Comparison of ENCODE assay signal across 24 mouse cellular contexts in the genomic region with DNA sequence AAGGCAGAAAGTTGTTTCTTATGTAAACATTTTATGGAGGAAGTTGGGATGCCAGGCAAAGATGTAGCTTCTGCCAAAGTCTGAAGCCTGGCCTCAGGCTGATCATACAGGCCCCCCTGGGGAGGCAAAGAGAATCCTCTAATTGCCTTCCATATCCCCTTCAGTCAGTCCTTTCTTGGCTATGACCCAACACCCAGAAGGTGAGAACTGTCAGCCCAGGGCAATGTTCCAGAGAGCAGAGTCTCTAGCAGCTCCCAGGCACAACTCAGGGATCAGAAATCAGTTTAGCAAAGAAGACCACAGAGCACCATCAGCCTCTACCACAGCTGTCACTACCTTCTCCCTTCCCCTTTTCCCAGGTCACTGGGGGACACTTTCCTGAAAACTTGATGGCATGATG.
DNase-seq lines count a peak whose midpoint lies in the region; ATAC-seq and TF ChIP-seq lines count a peak whose summit lies in the region.
"Had no signal": no experiment of that assay in that cellular context is flagged by ENCODE, and none has a peak within 500 bp of the region (broad histone marks: within the 10 kb centered on the region; RNA-seq: fewer than 3 reads in every experiment).

No protein-coding gene starts in this region.

- H3K4me1 ChIP-seq in cerebellum, adult 2 months (ENCODE audit: control insufficient read depth, insufficient read depth, low read length): no peaks in the 10 kb centered on the region
- no peaks in the 10 kb centered on the region for H3K4me1 ChIP-seq in forebrain, embryonic 14.5 days (ENCODE audit: control insufficient read depth, insufficient read depth, low read length)
- H3K4me1 ChIP-seq in forebrain, postnatal 0 days (ENCODE audit: insufficient read depth): no peaks in the 10 kb centered on the region
- no peaks in the 10 kb centered on the region for H3K4me1 ChIP-seq in midbrain, embryonic 14.5 days (ENCODE audit: control insufficient read depth, insufficient read depth, low read length)
- H3K4me1 ChIP-seq in midbrain, embryonic 13.5 days (replicated peaks): no peaks in the 10 kb centered on the region
- H3K4me1 ChIP-seq: embryonic facial prominence, embryonic 15.5 days; limb, embryonic 13.5 days; neural tube, embryonic 13.5 days had no signal

- no peaks in the 10 kb centered on the region for H3K36me3 ChIP-seq in forebrain, embryonic 14.5 days (ENCODE audit: control insufficient read depth, insufficient read depth, low read length)
- no peaks in the 10 kb centered on the region for H3K36me3 ChIP-seq in forebrain, postnatal 0 days (ENCODE audit: insufficient read depth)
- H3K36me3 ChIP-seq in midbrain, embryonic 14.5 days (ENCODE audit: control insufficient read depth, insufficient read depth, low read length): no peaks in the 10 kb centered on the region
- H3K36me3 ChIP-seq in midbrain, embryonic 13.5 days: no peaks in the 10 kb centered on the region
- H3K36me3 ChIP-seq: embryonic facial prominence, embryonic 15.5 days; limb, embryonic 13.5 days; neural tube, embryonic 13.5 days had no signal

- H3K4me2 ChIP-seq in forebrain, embryonic 14.5 days (ENCODE audit: low read length): no peak overlapping the region
- no peak overlapping the region for H3K4me2 ChIP-seq in forebrain, postnatal 0 days (ENCODE audit: low read depth)
- H3K4me2 ChIP-seq in midbrain, embryonic 14.5 days (ENCODE audit: low read length): no peak overlapping the region
- no peak overlapping the region for H3K4me2 ChIP-seq in midbrain, embryonic 13.5 days (replicated peaks)
- H3K4me2 ChIP-seq: embryonic facial prominence, embryonic 15.5 days; heart, embryonic 11.5 days; hindbrain, embryonic 14.5 days; limb, embryonic 13.5 days; liver, embryonic 11.5 days; neural tube, embryonic 13.5 days had no signal

- H3K4me3 ChIP-seq in cerebellum, adult 2 months (replicated peaks; ENCODE audit: insufficient read depth, low read depth, low read length): no peak overlapping the region
- H3K4me3 ChIP-seq in forebrain, embryonic 14.5 days (ENCODE audit: low read depth, low read length): no peak overlapping the region
- no peak overlapping the region for H3K4me3 ChIP-seq in forebrain, postnatal 0 days (ENCODE audit: low read depth, low read length)
- no peak overlapping the region for H3K4me3 ChIP-seq in midbrain, embryonic 14.5 days (replicated peaks; ENCODE audit: low read depth, low read length)
- H3K4me3 ChIP-seq in midbrain, embryonic 13.5 days (replicated peaks): no peak overlapping the region
- H3K4me3 ChIP-seq: embryonic facial prominence, embryonic 15.5 days; limb, embryonic 13.5 days; neural tube, embryonic 13.5 days had no signal

- no peak for ATAC-seq in forebrain, embryonic 14.5 days
- no peak for ATAC-seq in forebrain, postnatal 0 days
- no peak for ATAC-seq in midbrain, embryonic 14.5 days (ENCODE audit: low FRiP score, low TSS enrichment)
- no peak for ATAC-seq in midbrain, embryonic 13.5 days
- ATAC-seq: activated CD4-positive, CD25-positive, alpha-beta regulatory T cell, adult 4 months; inflammation-experienced regulatory T-cells, adult 6 months had no signal

- no peak for TF ChIP-seq CTCF in cerebellum, adult 2 months (IDR thresholded peaks at IDR 0.05; ENCODE audit: borderline replicate concordance, insufficient read depth, low read depth, low read length)
- no peak for TF ChIP-seq CTCF in forebrain, postnatal 0 days (IDR thresholded peaks at IDR 0.05; ENCODE audit: low read depth)

- H3K27ac ChIP-seq in cerebellum, adult 2 months (ENCODE audit: insufficient read depth, low read length): no peak overlapping the region
- no peak overlapping the region for H3K27ac ChIP-seq in forebrain, embryonic 14.5 days (ENCODE audit: low read depth, low read length)
- no peak overlapping the region for H3K27ac ChIP-seq in forebrain, postnatal 0 days (ENCODE audit: low read depth, low read length)
- H3K27ac ChIP-seq in midbrain, embryonic 14.5 days (replicated peaks; ENCODE audit: low read depth, low read length): no peak overlapping the region
- no peak overlapping the region for H3K27ac ChIP-seq in midbrain, embryonic 13.5 days
- H3K27ac ChIP-seq: embryonic facial prominence, embryonic 15.5 days; hindbrain, embryonic 14.5 days; limb, embryonic 13.5 days; neural tube, embryonic 13.5 days had no signal

- peak; percentile 65 to 66 for DNase-seq in cerebellum, postnatal 10 days
- no peak for DNase-seq in cerebellum, adult 2 months
- peak; percentile 7 for DNase-seq in forebrain, embryonic 14.5 days (ENCODE audit: low spot score)
- DNase-seq in forebrain, postnatal 0 days: no peak
- DNase-seq in kidney, adult 9 months: peak; percentile 0
- no peak for DNase-seq in kidney, adult 8-10 months
- DNase-seq in midbrain, embryonic 14.5 days: peak; percentile 2
- DNase-seq: adrenal gland, adult 2 months; adrenal gland, postnatal 36 days; cerebellum, adult 9-10 months; gastrocnemius, postnatal 10 days; heart, postnatal 4 days; kidney, adult 18-20 months; right cerebral cortex, postnatal 14 days had no signal

- TF ChIP-seq POLR2A in cerebellum, adult 2 months (IDR thresholded peaks at IDR 0.05; ENCODE audit: borderline replicate concordance, insufficient read depth, low read length): no peak

- H3K27me3 ChIP-seq in cerebellum, adult 2 months (ENCODE audit: control insufficient read depth, insufficient read depth, low read length): no peaks in the 10 kb centered on the region
- H3K27me3 ChIP-seq in forebrain, embryonic 14.5 days (replicated peaks; ENCODE audit: control insufficient read depth, insufficient read depth, low read length): no peaks in the 10 kb centered on the region
- H3K27me3 ChIP-seq in forebrain, postnatal 0 days (ENCODE audit: insufficient read depth, low read length): no peaks in the 10 kb centered on the region
- H3K27me3 ChIP-seq in midbrain, embryonic 14.5 days (ENCODE audit: control insufficient read depth, insufficient read depth, low read length): no peaks in the 10 kb centered on the region
- H3K27me3 ChIP-seq in midbrain, embryonic 13.5 days: no peaks in the 10 kb centered on the region
- H3K27me3 ChIP-seq: CH12.LX; embryonic facial prominence, embryonic 15.5 days; limb, embryonic 13.5 days; neural tube, embryonic 13.5 days had no signal

- H3K9ac ChIP-seq in forebrain, embryonic 14.5 days (ENCODE audit: low read length): no peak overlapping the region
- no peak overlapping the region for H3K9ac ChIP-seq in forebrain, postnatal 0 days
- no peak overlapping the region for H3K9ac ChIP-seq in midbrain, embryonic 14.5 days (replicated peaks; ENCODE audit: low read length)
- no peak overlapping the region for H3K9ac ChIP-seq in midbrain, embryonic 13.5 days (replicated peaks)
- H3K9ac ChIP-seq: embryonic facial prominence, embryonic 15.5 days; hindbrain, embryonic 14.5 days; limb, embryonic 13.5 days; neural tube, embryonic 13.5 days had no signal

- no peaks in the 10 kb centered on the region for H3K9me3 ChIP-seq in forebrain, embryonic 14.5 days (replicated peaks; ENCODE audit: control insufficient read depth, low read length)
- H3K9me3 ChIP-seq in forebrain, postnatal 0 days (ENCODE audit: low read length): no peaks in the 10 kb centered on the region
- H3K9me3 ChIP-seq in midbrain, embryonic 14.5 days (ENCODE audit: control insufficient read depth, low read length): no peaks in the 10 kb centered on the region
- H3K9me3 ChIP-seq in midbrain, embryonic 13.5 days: no peaks in the 10 kb centered on the region
- H3K9me3 ChIP-seq: embryonic facial prominence, embryonic 15.5 days; limb, embryonic 13.5 days; neural tube, embryonic 13.5 days had no signal

Comparison
In these comparisons a context has a peak if more than half of its experiments do, and no peak if none do; other contexts are left out.
1. DNase-seq: peak in cerebellum, postnatal 10 days (2 of 2), forebrain, embryonic 14.5 days (single experiment), kidney, adult 9 months (single experiment) and midbrain, embryonic 14.5 days (single experiment); none in cerebellum, adult 2 months (0 of 2), forebrain, postnatal 0 days (single experiment) and kidney, adult 8-10 months (0 of 2).